Mouse (Mus musculus) neural tube, postnatal 0 days (tissue): ENCODE measurements around the gene Fgf4. TPM values are rescaled to one million over a fixed set of nuclear protein-coding genes. Genes with fewer than 3 reads are reported as not detected.

Experiments used
- polyA plus RNA-seq: library from polyadenylated mRNA; unstranded; fragments of >200 nt; fragmentation: Nextera tagmentation; extraction: Ambion mirVana; gene quantifications from 2 replicates; pipeline ENCODE4 v1.2.1, GENCODE M21; 2015

Fgf4 gene
- not detected in 2 replicates for polyA plus RNA-seq

GRCm38 (mm10) chr7:144847067-144847466, at the start of gene Fgf4:
TSS of gene Fgf4 (plus strand) at chr7:144847367.

DNA sequence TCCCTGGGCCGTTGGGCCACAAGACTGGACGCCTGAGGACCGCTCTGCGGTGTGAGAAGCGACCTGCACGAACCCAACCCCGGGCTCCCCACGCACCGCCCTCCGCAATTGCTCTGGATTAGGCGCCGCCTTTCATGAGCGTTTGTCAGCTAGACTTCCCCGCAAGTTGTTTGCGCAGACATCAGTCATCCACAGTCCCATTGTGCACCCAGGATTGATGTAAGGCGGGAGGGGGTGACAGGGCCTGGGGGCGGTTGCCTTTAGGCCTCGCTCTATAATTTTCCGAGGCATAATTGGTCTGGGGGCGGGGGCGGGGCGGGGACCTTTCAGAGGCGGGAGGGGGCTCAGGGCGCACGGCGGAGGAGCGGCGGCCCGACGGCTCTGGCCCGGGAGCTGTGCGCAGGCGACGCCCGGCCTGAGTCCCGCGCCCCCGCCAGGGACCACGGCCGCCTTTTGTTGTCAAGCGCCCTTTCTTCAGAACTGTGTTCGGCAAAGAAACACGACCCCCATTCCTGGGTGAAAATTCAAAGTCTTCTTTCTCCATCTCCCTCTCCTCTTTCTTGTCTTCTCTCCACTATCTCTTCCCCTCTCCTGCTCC, 9.2 kb upstream of the Fgf4 start, which contains the start of gene Fgf3:
Fgf3 (plus strand) TSS at position 193 of the 598 bp plus-strand sequence.

GRCm38 (mm10) chr7:144896294-144897218, 49.4 kb downstream of the Fgf4 start, which contains the start of gene Fgf15:
TSS of gene Fgf15 (plus strand) at chr7:144896531.

Other genes starting within 250 kb of the Fgf4 start
- 4.9 and 5.2 TPM in 2 replicates for gene Ano1, start 95.4 kb upstream of the Fgf4 start, polyA plus RNA-seq
- gene Fgf3, start 9.3 kb upstream of the Fgf4 start, polyA plus RNA-seq: 0.59 and 0.98 TPM in 2 replicates
- gene Fgf15, start 49.2 kb downstream of the Fgf4 start, polyA plus RNA-seq: 2.2 and 3.1 TPM in 2 replicates
- gene LTO1, start 67.7 kb downstream of the Fgf4 start, polyA plus RNA-seq: 19.3 and 24.9 TPM in 2 replicates
- 30.1 and 36.2 TPM in 2 replicates for gene Ccnd1, start 92.6 kb downstream of the Fgf4 start, polyA plus RNA-seq